Comparison of ENCODE assay signal across 23 mouse cellular contexts in genomic region chr6:87667804-87668203, GRCm38 (mm10). TPM values are rescaled to one million over a fixed set of nuclear protein-coding genes. Genes with fewer than 3 reads are reported as not detected.
DNase-seq lines count a peak whose midpoint lies in the region; ATAC-seq and TF ChIP-seq lines count a peak whose summit lies in the region.
"Had no signal": no experiment of that assay in that cellular context is flagged by ENCODE, and none has a peak within 500 bp of the region (broad histone marks: within the 10 kb centered on the region; RNA-seq: fewer than 3 reads in every experiment).

No protein-coding gene starts in this region.

- DNase-seq in ES-CJ7 (ENCODE audit: low read depth, low spot score), result peak; percentile 38
- peak; percentile 4 for DNase-seq in ES-E14 (ENCODE audit: low read depth, low spot score)
- DNase-seq in gastrocnemius, adult 18-20 months (ENCODE audit: low spot score), result no peak
- DNase-seq in kidney, adult 9 months, result no peak
- DNase-seq: adrenal gland, postnatal 10 days; cerebellum, adult 9-10 months; kidney, postnatal 25 days; layer of hippocampus, postnatal 36 days; lung, adult 2 months; lung, postnatal 14 days; midbrain, embryonic 14.5 days; retina, postnatal 1 day; right cerebral cortex, postnatal 25 days; spleen, adult 18-20 months had no signal

- H3K27ac ChIP-seq in ES-E14 (ENCODE audit: insufficient read depth, low read depth, low read length, poor library complexity, severe bottlenecking), result no peak overlapping the region
- peak overlapping the region; percentile 68 for H3K27ac ChIP-seq in bone marrow, adult 2 months (ENCODE audit: control insufficient read depth, insufficient read depth, low read depth, low read length, poor library complexity)
- peak overlapping the region; percentile 81 for H3K27ac ChIP-seq in liver, embryonic 15.5 days (replicated peaks)
- no peak overlapping the region for H3K27ac ChIP-seq in heart, embryonic 11.5 days (ENCODE audit: low read depth, low read length)
- H3K27ac ChIP-seq: embryonic facial prominence, embryonic 13.5 days; hindbrain, embryonic 15.5 days; limb, embryonic 12.5 days; neural tube, embryonic 12.5 days had no signal

- 81% methylated on average over 8 of the region's 8 CpGs for WGBS in bone marrow, adult 2 months
- WGBS in liver, embryonic 15.5 days (ENCODE audit: insufficient replicate concordance), result 63% methylated on average over 8 of the region's 8 CpGs
- WGBS in heart, embryonic 11.5 days (ENCODE audit: insufficient replicate concordance), result 83% methylated on average over 8 of the region's 8 CpGs

- H3K4me3 ChIP-seq in ES-E14 (ENCODE audit: insufficient read depth in 1 of 2, low read depth in 1 of 2, low read length in 2 of 2, poor library complexity in 1 of 2, severe bottlenecking in 1 of 2), result no peak overlapping the region
- peak overlapping the region; percentile 12 for H3K4me3 ChIP-seq in bone marrow, adult 2 months (replicated peaks; ENCODE audit: control insufficient read depth, low read depth, low read length)
- no peak overlapping the region for H3K4me3 ChIP-seq in liver, embryonic 15.5 days (replicated peaks)
- H3K4me3 ChIP-seq in heart, embryonic 11.5 days (ENCODE audit: low read depth, low read length), result no peak overlapping the region
- H3K4me3 ChIP-seq: embryonic facial prominence, embryonic 13.5 days; hindbrain, embryonic 15.5 days; limb, embryonic 12.5 days; neural tube, embryonic 12.5 days had no signal

- H3K9me3 ChIP-seq in ES-E14 (ENCODE audit: control insufficient read depth, insufficient read depth, low read depth, low read length), result no peaks in the 10 kb centered on the region
- no peaks in the 10 kb centered on the region for H3K9me3 ChIP-seq in liver, embryonic 15.5 days (replicated peaks)
- no peaks in the 10 kb centered on the region for H3K9me3 ChIP-seq in heart, embryonic 11.5 days (replicated peaks; ENCODE audit: control insufficient read depth, low read length)
- H3K9me3 ChIP-seq: hindbrain, embryonic 15.5 days; limb, embryonic 12.5 days; neural tube, embryonic 12.5 days had no signal

- H3K27me3 ChIP-seq in liver, embryonic 15.5 days, result no peaks in the 10 kb centered on the region
- no peaks in the 10 kb centered on the region for H3K27me3 ChIP-seq in heart, embryonic 11.5 days (ENCODE audit: control insufficient read depth, insufficient read depth, low read length)
- H3K27me3 ChIP-seq: embryonic facial prominence, embryonic 13.5 days; hindbrain, embryonic 15.5 days; limb, embryonic 12.5 days; neural tube, embryonic 12.5 days; Patski had no signal

- no peak for TF ChIP-seq CTCF in bone marrow, adult 2 months (IDR thresholded peaks at IDR 0.05; ENCODE audit: control insufficient read depth, insufficient read depth, low read length)

- no peak for ATAC-seq in liver, embryonic 15.5 days (ENCODE audit: insufficient read depth)
- ATAC-seq in heart, embryonic 11.5 days (replicated peaks; ENCODE audit: insufficient number of reproducible peaks, low FRiP score, low TSS enrichment), result no peak
- ATAC-seq: forebrain, embryonic 14.5 days; Patski had no signal

- no peak for TF ChIP-seq POLR2A in bone marrow, adult 2 months (IDR thresholded peaks at IDR 0.05; ENCODE audit: borderline replicate concordance, control insufficient read depth, low read depth, low read length)

- in situ Hi-C loops in ES-E14 (cut with MboI; ENCODE audit: low sequenced_read_pairs in 2 of 2, unreplicated experiment in 2 of 2), result no loop called here

- H3K9ac ChIP-seq in ES-E14 (ENCODE audit: insufficient read depth, low read depth, low read length, poor library complexity, severe bottlenecking), result no peak overlapping the region
- no peak overlapping the region for H3K9ac ChIP-seq in liver, embryonic 15.5 days
- no peak overlapping the region for H3K9ac ChIP-seq in heart, embryonic 11.5 days (ENCODE audit: low read depth, low read length)
- H3K9ac ChIP-seq: embryonic facial prominence, embryonic 13.5 days; hindbrain, embryonic 15.5 days; limb, embryonic 12.5 days; neural tube, embryonic 12.5 days had no signal

- H3K4me2 ChIP-seq in liver, embryonic 15.5 days, result peak overlapping the region; percentile 52
- H3K4me2 ChIP-seq in heart, embryonic 11.5 days, result no peak overlapping the region
- H3K4me2 ChIP-seq: embryonic facial prominence, embryonic 13.5 days; hindbrain, embryonic 15.5 days; limb, embryonic 12.5 days; neural tube, embryonic 12.5 days had no signal

- no peaks in the 10 kb centered on the region for H3K36me3 ChIP-seq in ES-E14 (ENCODE audit: control insufficient read depth, insufficient read depth, low read length, poor library complexity, severe bottlenecking)
- H3K36me3 ChIP-seq in liver, embryonic 15.5 days (replicated peaks), result peaks cover 25% of the 10 kb centered on the region
- H3K36me3 ChIP-seq in heart, embryonic 11.5 days (ENCODE audit: control insufficient read depth, insufficient read depth, low read length), result peaks cover 3% of the 10 kb centered on the region; the same call in 1 of the 2 replicates
- H3K36me3 ChIP-seq: hindbrain, embryonic 15.5 days had no signal

- H3K4me1 ChIP-seq in ES-E14 (ENCODE audit: control insufficient read depth in 2 of 2, insufficient read depth in 2 of 2, low read length in 2 of 2, poor library complexity in 1 of 2), result peaks cover 0 to 2% of the 10 kb centered on the region in 2 experiments; a peak in 1 of 4 replicates
- peaks cover 3% of the 10 kb centered on the region; the same call in 1 of the 2 replicates for H3K4me1 ChIP-seq in bone marrow, adult 2 months (ENCODE audit: control insufficient read depth, insufficient read depth, low read length)
- H3K4me1 ChIP-seq in liver, embryonic 15.5 days (replicated peaks), result peaks cover 50% of the 10 kb centered on the region
- H3K4me1 ChIP-seq in heart, embryonic 11.5 days (ENCODE audit: control insufficient read depth, insufficient read depth, low read length), result peaks cover 10% of the 10 kb centered on the region

TF ChIP-seq in ES-E14, 5 proteins besides CTCF, POLR2A, EP300 and RAD21:
- TF ChIP-seq ZNF384 (IDR thresholded peaks at IDR 0.05; ENCODE audit: low read depth, low read length) (no peak), MAFK (IDR thresholded peaks at IDR 0.05; ENCODE audit: insufficient read depth, low read depth, low read length) (no peak), ZC3H11A (IDR thresholded peaks at IDR 0.05; ENCODE audit: borderline replicate concordance, low read depth, low read length) (no peak), CHD2 (IDR thresholded peaks at IDR 0.05; ENCODE audit: low read depth, low read length) (no peak), HCFC1 (IDR thresholded peaks at IDR 0.05; ENCODE audit: borderline replicate concordance, insufficient read depth, low read length) (no peak)

RNA-seq across cellular contexts. Expression of gene Aplf, which starts 4.2 kb away (rescaled TPM):
- total RNA-seq in ES-E14 (2012; rRNA removed), result 9.1 and 10.4 TPM in 2 replicates
- polyA plus RNA-seq in bone marrow, adult 2 months (2011; ENCODE audit: insufficient read depth, insufficient read length, low replicate concordance, missing spikeins), result 13.0 and 16.8 TPM in 2 replicates
- polyA plus RNA-seq in liver, embryonic 15.5 days (2015; fragmentation: Nextera tagmentation; extraction: Ambion mirVana), result 14.6 and 15.5 TPM in 2 replicates
- 1 to 10 TPM; 2.7 to 3.2 TPM for total RNA-seq in gastrocnemius, adult 18-20 months (2021)
- 9.3 and 10.1 TPM in 2 replicates for polyA plus RNA-seq in heart, embryonic 11.5 days (2014; fragmentation: Nextera tagmentation; extraction: Ambion mirVana)

Comparison
In these comparisons a context has a peak if more than half of its experiments do, and no peak if none do; other contexts are left out.
1. DNase-seq: peak in ES-CJ7 (single experiment) and ES-E14 (single experiment); none in gastrocnemius, adult 18-20 months (single experiment) and kidney, adult 9 months (single experiment).
2. H3K27ac ChIP-seq: peak in bone marrow, adult 2 months (single experiment) and liver, embryonic 15.5 days (single experiment); none in ES-E14 (single experiment) and heart, embryonic 11.5 days (single experiment).